Mouse (Mus musculus) adrenal gland, adult 2 months (tissue): ENCODE data around the gene Slc25a39. TPM values are rescaled to one million over a fixed set of nuclear protein-coding genes. Genes with fewer than 3 reads are reported as not detected.
A peak's percentile ranks its signal among the peaks of the same experiment; 100 is the strongest.

Experiments used
- DNase-seq: peaks from one replicate; pipeline ENCODE4 v3.0.0; 2021
- long read RNA-seq: library from polyadenylated mRNA; stranded (forward); transcript quantifications from one replicate; pipeline ENCODE4 v2.0.0, GENCODE M21; 2021
- polyA plus RNA-seq: library from polyadenylated mRNA; depleted of rRNA; stranded (reverse); fragments of >200 nt; gene quantifications from 2 replicates; pipeline ENCODE4 v1.2.3, GENCODE M21; 2012; rRNA removed
- total RNA-seq, 2 experiments: library from RNA; stranded (reverse); gene quantifications; 2 replicates each; pipeline ENCODE4 v1.2.3; 2021

Gene Slc25a39
- 100 to 1,000 TPM; 504 to 683 TPM for total RNA-seq
- polyA plus RNA-seq: 1,025 and 1,107 TPM in 2 replicates
- long read RNA-seq, transcript Slc25a39-201 (12 exons, 1,685 nt): major isoform, 321 of 355 reads
- long read RNA-seq, partial matches to known transcripts: 17 of 355 reads
- long read RNA-seq, other reads (novel, unspliced or antisense): 17 of 355 reads

DNA sequence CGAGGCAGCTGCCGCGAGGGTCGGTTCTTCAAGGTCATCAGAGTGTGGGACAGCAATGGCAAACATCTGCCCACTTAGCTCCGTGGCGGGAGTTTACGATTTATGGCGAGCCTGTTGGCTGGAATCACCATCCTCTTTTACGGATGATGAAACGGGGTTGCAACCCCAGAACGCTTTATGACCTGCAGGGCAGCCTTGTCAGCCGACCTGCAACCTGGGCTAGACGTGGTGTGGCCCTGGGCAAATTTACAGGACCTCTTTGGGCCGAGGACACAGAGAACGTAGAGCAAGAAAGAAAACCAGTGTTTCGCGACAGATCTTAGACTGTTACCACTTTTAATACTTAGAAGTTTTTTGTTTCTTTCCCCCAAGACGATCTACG is at the start of gene Slc25a39:
Gene Slc25a39 (minus strand): TSS at position 113 of the 382 bp plus-strand sequence.
- no peak for DNase-seq

DNA sequence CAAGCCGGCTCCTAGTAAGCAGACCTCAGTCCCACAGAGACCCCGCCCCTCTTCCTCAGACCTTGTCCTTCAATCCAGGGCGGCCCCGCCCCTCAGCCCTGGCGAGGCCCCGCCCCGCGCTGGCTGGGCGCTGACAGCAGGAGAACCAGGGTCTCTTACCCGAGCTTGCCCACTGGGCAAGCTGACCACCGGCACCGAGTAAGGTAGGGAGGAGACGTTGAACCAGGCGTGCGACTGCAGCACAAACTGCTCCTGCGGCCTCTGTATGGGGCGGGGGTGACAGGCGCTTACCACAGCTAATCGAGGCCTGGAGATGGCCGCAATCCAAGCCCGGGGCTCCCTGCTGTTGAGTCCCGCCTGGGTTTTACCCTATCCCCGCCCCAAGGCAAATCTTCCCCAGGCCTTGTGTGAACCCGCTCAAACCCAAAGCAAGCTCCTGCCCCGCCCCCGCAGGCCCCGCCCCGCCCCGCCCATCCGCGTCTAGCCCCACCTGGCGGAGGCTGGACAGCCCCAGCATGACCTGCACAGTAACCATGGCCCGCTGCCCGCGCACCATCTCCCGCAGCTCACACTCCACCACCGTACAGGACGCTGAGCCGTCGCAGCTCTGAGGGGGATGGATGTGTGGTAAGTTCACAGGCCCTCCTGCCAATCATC is 48.1 kb upstream of the Slc25a39 start:
- peak; percentile 86 for DNase-seq

- DNase-seq: no peak
Measured at GRCm38 (mm10) chr11:102453131-102453530, 45.4 kb upstream of the Slc25a39 start.

GRCm38 (mm10) chr11:102449043-102450008 is 41.6 kb upstream of the Slc25a39 start:
- DNase-seq: no peak

- DNase-seq: no peak
Measured at GRCm38 (mm10) chr11:102448327-102448726, 40.6 kb upstream of the Slc25a39 start.

- peak; percentile 80 for DNase-seq
Measured at GRCm38 (mm10) chr11:102447497-102447896, 39.8 kb upstream of the Slc25a39 start, which contains the start of gene Fam171a2. TSS of gene Fam171a2 (minus strand) at chr11:102447682.

DNA sequence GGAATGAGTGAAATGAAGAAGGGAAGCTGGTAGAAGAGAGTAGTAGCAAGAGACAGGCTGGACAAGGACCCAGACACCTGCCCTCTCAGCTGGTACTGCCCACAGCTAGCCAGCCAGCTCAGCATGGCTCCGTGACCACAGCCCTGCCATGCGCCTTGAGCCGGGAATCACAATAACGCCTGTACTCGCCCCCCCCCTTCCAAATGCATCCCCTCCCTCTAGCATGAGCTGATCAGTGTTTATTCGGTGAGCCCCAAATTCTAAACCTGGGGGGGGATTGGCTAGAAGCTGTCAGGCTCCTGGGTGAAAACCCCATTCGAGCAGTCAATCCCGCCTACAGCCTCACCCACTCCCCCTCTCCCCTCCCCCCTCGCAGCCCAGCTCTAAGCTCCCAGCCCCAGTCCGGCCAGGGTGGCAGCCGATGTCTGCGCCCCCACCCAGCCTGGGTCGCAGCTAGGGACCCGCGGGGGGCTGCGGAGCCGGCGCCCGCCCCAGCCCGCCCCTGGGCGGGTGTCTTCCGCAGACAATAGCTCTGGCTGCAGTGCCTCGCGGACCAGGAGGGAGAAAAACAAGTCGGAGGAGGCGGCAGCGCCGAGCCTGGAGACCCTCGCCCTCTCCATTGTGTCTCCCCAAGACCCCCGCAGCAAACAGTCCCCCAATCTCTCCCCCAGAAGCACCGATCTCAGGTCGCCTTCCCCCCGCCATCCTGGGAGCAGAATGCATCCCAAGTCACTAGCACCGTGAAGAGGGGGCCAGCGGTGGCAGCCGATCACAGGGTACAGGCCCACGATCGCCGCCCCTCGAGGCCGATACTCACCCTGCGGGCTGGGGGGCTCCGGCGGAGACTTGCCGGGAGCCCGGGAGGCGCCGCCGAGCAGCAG is 39.1 kb upstream of the Slc25a39 start:
- DNase-seq: no peak

- DNase-seq: no peak
Measured at GRCm38 (mm10) chr11:102445891-102446361, 38.2 kb upstream of the Slc25a39 start.

GRCm38 (mm10) chr11:102445264-102445890 is 37.6 kb upstream of the Slc25a39 start:
- DNase-seq: no peak

- DNase-seq: no peak
Measured at GRCm38 (mm10) chr11:102444781-102445180, 37.0 kb upstream of the Slc25a39 start.

- DNase-seq: no peak
Measured at GRCm38 (mm10) chr11:102444321-102444720, 36.6 kb upstream of the Slc25a39 start.

- no peak for DNase-seq
Measured at GRCm38 (mm10) chr11:102443740-102444139, 36.0 kb upstream of the Slc25a39 start.

DNA sequence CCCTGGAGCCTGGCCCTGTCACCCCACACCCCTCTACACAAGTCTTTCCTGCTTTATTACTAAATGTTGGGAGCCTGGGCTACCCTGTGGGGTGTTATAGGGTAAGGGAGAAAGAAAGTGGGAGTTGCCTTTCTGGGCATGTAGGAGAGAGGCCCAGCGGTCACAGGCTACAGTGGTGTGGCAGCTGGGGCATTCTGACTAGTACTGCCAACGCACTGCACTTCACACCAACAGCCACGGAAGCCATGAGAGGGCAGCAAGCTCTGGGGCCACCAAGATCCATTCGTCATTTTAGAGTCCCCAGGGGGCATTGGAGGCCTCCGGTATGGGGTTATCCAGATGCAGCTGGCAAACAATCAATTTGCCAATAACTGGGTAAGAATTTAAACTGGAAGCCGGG is 34.3 kb upstream of the Slc25a39 start:
- no peak for DNase-seq

- DNase-seq: no peak
Measured at GRCm38 (mm10) chr11:102441434-102441833, 33.7 kb upstream of the Slc25a39 start.

- no peak for DNase-seq
Measured at GRCm38 (mm10) chr11:102440255-102440654, 32.5 kb upstream of the Slc25a39 start.

GRCm38 (mm10) chr11:102439093-102440082 is 31.6 kb upstream of the Slc25a39 start:
- no peak for DNase-seq

DNA sequence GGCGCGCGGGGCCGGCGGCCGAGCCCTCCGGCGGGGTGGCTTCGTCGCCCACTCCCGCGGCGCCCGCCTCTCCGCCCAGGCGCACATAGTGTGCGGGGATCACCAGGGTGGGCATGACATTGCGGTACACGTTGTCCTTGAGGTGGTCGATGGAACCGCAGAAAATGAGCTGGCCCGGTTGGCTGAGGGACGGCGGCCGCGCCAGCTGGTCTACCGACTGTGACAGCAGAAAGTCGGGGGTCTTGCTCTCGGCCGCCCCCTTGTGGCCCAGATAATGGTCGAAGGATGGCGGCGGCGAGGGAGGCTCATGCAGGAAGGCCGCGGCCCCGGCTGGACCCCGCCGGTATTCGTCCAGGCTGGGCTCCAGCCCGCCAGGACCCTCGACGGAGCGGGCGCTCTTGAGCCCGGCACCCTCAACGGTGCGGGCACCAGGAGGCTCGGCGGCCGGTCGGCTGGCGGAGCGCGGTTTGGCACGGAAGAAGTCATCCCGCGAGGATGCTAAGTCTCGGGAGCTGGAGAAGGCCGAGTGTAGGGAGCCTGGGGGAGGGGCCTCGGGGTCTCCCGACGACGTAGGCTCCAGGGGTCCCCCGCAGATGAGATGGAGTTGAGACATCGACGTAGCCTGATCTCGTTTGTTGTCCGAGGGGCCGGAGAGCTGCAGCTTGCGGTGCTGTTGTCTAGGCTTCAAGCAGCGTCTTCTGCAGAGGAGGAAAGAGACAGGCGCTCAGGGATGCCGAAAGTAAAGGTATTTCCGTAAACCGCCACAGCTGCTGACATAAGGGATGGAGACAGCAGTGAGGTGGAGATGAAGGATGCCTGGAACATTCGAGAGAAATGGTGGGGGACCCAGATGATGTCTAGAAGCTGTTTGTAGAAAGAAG is 30.7 kb upstream of the Slc25a39 start:
- DNase-seq: peak; percentile 88
